Mouse (Mus musculus) megakaryocyte, adult 5-6 weeks (primary cell): ENCODE results near the gene Ugt1a8. TPM values are rescaled to one million over a fixed set of nuclear protein-coding genes. Genes with fewer than 3 reads are reported as not detected.

Experiments used
- ATAC-seq: 2 replicates; pipeline ENCODE4 v1.8.0; 2016; ENCODE audit warnings: mild to moderate bottlenecking, inconsistent platforms; ENCODE audit not compliant: poor library complexity, severe bottlenecking
- total RNA-seq, 2 experiments: library from RNA; stranded (forward) in 1 of 2; stranded (reverse) in 1 of 2; fragments of 153-499, 151-499 nt in 1 of 2; fragments of 221-1000, 200-1000 nt in 1 of 2; gene quantifications; 2 replicates each; pipeline versions ENCODE4 v1.2.3 to v1.2.4; 2015 to 2017

Gene Ugt1a8
- total RNA-seq, 2 experiments from 2014 or later, result not detected

GRCm38 (mm10) chr1:88257681-88258080 lies 170.1 kb downstream of the Ugt1a8 start:
- ATAC-seq, result no peak

GRCm38 (mm10) chr1:88258361-88258760 lies 170.7 kb downstream of the Ugt1a8 start:
- no peak for ATAC-seq

GRCm38 (mm10) chr1:88258881-88259642 lies 171.4 kb downstream of the Ugt1a8 start:
- ATAC-seq, result no peak

DNA sequence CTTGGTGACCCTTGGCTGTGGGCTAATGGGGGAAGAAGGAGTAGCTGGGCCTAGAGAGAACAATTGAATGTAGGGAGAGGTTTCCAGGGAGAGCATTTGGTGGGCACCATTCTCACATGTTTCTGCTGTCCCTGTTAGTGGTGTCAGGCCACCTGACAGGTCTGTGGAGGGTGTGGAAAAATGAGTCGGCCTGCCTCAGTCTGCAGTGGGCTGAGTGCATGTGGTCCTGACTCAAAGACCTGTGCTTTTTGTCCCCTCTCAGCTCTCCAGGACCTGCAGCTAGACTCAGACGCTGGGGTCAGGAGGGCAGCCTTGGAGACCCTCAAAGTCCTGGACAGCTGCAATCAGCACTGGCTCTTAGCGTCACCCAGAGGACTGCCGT lies 172.0 kb downstream of the Ugt1a8 start:
- no peak for ATAC-seq

GRCm38 (mm10) chr1:88260114-88260513 lies 172.5 kb downstream of the Ugt1a8 start:
- peak; percentile 22 for ATAC-seq

DNA sequence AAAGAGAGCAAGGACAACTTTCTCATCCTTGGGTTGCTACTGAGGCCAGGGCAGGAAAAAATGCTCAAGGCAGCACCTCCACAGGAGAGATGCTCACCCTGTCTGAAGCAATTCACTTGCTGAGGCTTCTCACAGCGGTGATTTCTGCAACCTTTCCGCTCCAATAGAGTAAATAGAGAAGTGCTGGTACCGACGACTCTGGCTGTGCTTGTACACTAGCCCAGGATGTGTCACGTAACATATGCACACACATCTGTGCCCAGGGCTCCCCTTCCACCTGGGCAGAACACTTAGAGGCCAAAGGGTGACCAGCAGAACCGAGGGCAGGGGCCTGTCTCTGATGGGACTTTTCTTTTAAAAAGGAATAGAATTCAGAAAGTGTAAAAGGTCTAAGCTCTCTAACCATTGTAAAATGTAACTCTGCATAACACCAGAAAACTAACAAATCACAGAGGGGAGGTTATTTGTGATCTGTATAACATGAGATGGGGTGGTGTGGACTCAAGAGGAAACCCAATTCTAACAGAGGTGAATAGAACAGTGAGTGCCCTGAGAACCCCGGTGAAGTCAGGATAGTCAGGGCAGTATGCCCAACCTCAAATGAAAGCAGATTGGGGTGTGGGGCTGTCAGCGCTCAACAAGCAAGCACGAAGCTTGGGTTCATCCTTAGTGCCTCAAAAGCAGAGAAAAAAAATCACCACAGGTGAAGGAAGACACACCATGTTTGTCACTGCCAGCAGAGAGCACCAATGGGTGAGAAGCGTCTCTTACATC lies 173.2 kb downstream of the Ugt1a8 start:
- peak; percentile 48 for ATAC-seq

DNA sequence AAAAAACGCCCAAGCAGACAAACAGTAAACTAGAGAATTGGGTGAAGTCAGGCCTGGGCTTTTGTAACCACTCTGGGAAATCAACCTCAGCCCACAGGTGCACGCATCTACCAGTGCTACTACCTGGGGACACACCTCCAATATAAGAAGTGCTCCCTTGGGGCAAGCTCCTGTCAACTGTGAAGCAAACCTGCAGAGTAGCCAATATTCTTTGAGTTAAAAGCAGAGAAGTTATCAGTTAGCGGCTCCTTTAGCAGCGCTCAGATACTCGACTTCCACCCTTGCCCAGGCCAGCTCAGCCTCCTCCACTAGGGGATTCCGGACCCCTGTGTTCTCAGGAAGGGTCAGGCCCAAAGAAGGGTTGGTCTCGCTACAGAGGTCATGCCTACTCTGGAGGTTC lies 174.1 kb downstream of the Ugt1a8 start:
- ATAC-seq, result no peak

GRCm38 (mm10) chr1:88262255-88262654 lies 174.6 kb downstream of the Ugt1a8 start:
- ATAC-seq, result 0 out of 2 replicates have a peak, but pooled peaks have one; percentile 2

DNA sequence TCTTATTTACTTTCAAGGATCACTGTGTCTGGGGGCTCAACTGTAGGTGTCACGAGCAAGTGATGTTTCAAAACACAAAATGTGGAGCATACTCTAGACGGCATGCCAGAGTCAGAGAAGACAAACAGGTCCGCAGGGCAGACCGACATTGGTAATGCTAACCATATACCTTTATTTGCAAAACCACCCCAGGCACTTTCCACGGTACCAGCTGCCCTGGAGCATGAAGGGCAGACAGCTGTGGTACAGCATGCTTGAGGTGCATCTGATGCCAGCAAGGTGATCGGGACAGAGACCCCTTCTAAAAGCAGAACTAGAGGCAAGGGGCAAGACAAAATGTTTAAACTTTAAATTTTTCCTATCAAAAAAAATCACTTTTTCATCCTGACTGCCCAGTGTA lies 175.3 kb downstream of the Ugt1a8 start:
- ATAC-seq, result no peak

GRCm38 (mm10) chr1:88263778-88264177 lies 176.2 kb downstream of the Ugt1a8 start:
- ATAC-seq, result no peak

- ATAC-seq, result no peak
These were observed 176.7 kb downstream of the Ugt1a8 start for GRCm38 (mm10) chr1:88264237-88264868.

GRCm38 (mm10) chr1:88264869-88265240 lies 177.2 kb downstream of the Ugt1a8 start:
- ATAC-seq, result no peak

GRCm38 (mm10) chr1:88266123-88266522 lies 178.5 kb downstream of the Ugt1a8 start:
- ATAC-seq, result no peak

DNA sequence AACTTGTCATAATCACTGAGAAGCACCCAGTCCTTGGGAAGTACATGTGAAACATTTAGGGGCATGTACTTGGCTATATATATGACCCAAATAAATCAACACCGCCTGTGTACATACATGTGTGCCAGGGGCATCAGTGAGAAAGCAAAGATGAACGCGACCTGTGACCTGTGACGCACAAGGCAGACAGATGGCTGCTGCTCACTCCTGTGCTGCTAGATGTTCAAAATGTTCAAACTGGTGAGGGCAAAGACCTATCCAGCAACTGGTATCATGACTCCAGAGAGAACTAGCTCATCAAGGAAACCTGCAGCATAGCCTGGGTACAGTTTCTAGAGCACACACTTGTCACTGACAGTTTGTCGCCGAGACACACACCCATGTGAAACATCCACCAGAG lies 179.9 kb downstream of the Ugt1a8 start:
- ATAC-seq, result no peak

- no peak for ATAC-seq
These were observed 180.5 kb downstream of the Ugt1a8 start for GRCm38 (mm10) chr1:88268070-88268469.

Other genes with a start within 250 kb of the Ugt1a8 start
- 52.2 and 73.5 TPM in 2 replicates for gene Dgkd, start 234.5 kb upstream of the Ugt1a8 start, total RNA-seq (2015)
- gene Dgkd, start 234.5 kb upstream of the Ugt1a8 start, total RNA-seq (2017), result 59.7 and 63.8 TPM in 2 replicates
- 7.0 and 8.8 TPM in 2 replicates for gene Usp40, start 79.3 kb upstream of the Ugt1a8 start, total RNA-seq (2015)
- 12.8 and 18.9 TPM in 2 replicates for gene Usp40, start 79.3 kb upstream of the Ugt1a8 start, total RNA-seq (2017)
- gene Ugt1a10, start 32.4 kb upstream of the Ugt1a8 start, total RNA-seq (2015), result not detected in 2 replicates
- gene Ugt1a10, start 32.4 kb upstream of the Ugt1a8 start, total RNA-seq (2017), result not detected in 2 replicates
- gene Ugt1a9, start 17.0 kb upstream of the Ugt1a8 start, total RNA-seq (2015), result not detected in 2 replicates
- not detected in 2 replicates for gene Ugt1a9, start 17.0 kb upstream of the Ugt1a8 start, total RNA-seq (2017)
- gene Ugt1a7c, start 7.2 kb downstream of the Ugt1a8 start, total RNA-seq (2015), result 120 and 121 TPM in 2 replicates
- gene Ugt1a7c, start 7.2 kb downstream of the Ugt1a8 start, total RNA-seq (2017), result 178 and 196 TPM in 2 replicates
- 3.7 and 6.3 TPM in 2 replicates for gene Ugt1a6b, start 15.4 kb downstream of the Ugt1a8 start, total RNA-seq (2015)
- 4.6 and 6.1 TPM in 2 replicates for gene Ugt1a6b, start 15.4 kb downstream of the Ugt1a8 start, total RNA-seq (2017)
- 7.2 and 7.6 TPM in 2 replicates for gene Ugt1a6a, start 47.0 kb downstream of the Ugt1a8 start, total RNA-seq (2015)
- gene Ugt1a6a, start 47.0 kb downstream of the Ugt1a8 start, total RNA-seq (2017), result 4.6 and 6.5 TPM in 2 replicates
- gene Ugt1a5, start 78.2 kb downstream of the Ugt1a8 start, total RNA-seq (2015), result 4.3 and 6.1 TPM in 2 replicates
- 0.28 and 0.84 TPM in 2 replicates for gene Ugt1a5, start 78.2 kb downstream of the Ugt1a8 start, total RNA-seq (2017)
- gene Ugt1a2, start 112.8 kb downstream of the Ugt1a8 start, total RNA-seq (2015), result 2.5 and 4.1 TPM in 2 replicates
- gene Ugt1a2, start 112.8 kb downstream of the Ugt1a8 start, total RNA-seq (2017), result 0.12 and 1.2 TPM in 2 replicates
- 0.66 TPM in 1 of 2 replicates, not detected in the other for gene Dnajb3, start 118.0 kb downstream of the Ugt1a8 start, total RNA-seq (2015)
- not detected in 2 replicates for gene Dnajb3, start 118.0 kb downstream of the Ugt1a8 start, total RNA-seq (2017)
- gene Ugt1a1, start 124.1 kb downstream of the Ugt1a8 start, total RNA-seq (2015), result 0.29 and 1.1 TPM in 2 replicates
- 0.37 TPM in 1 of 2 replicates, not detected in the other for gene Ugt1a1, start 124.1 kb downstream of the Ugt1a8 start, total RNA-seq (2017)
- gene Mroh2a, start 139.2 kb downstream of the Ugt1a8 start, total RNA-seq (2015), result 0.47 and 1.2 TPM in 2 replicates
- gene Mroh2a, start 139.2 kb downstream of the Ugt1a8 start, total RNA-seq (2017), result 0.28 and 0.37 TPM in 2 replicates
- 99.8 and 112 TPM in 2 replicates for gene Hjurp, start 189.8 kb downstream of the Ugt1a8 start, total RNA-seq (2015)
- 174 and 189 TPM in 2 replicates for gene Hjurp, start 189.8 kb downstream of the Ugt1a8 start, total RNA-seq (2017)
- not detected in 2 replicates for gene Trpm8, start 189.8 kb downstream of the Ugt1a8 start, total RNA-seq (2015)
- gene Trpm8, start 189.8 kb downstream of the Ugt1a8 start, total RNA-seq (2017), result not detected in 2 replicates